16 mouse cellular contexts compared by ENCODE assay signal in the genomic region with DNA sequence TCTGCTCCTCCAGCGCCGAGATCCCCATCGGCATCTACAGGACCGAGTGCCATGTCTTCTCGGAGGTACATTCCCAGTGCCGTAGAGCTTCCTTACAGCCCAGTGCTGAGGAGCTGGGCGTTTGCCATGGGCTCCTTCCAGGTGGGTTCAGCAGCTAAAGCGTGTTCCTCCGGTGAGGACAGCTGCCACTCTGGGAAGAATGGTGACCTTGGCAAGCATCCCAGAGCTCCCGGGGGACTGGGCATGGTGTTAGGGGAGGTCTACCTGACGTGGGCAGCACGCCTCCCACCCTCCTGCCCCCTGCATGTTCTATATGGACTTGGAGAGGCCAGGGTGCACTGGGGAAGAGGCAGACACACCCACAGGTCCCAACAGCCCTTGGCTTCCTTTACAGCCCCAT. TPM values are rescaled to one million over a fixed set of nuclear protein-coding genes. Genes with fewer than 3 reads are reported as not detected.
"Had no signal": no experiment of that assay in that cellular context is flagged by ENCODE, and none has a peak within 500 bp of the region (broad histone marks: within the 10 kb centered on the region; RNA-seq: fewer than 3 reads in every experiment).

No protein-coding gene starts in this region.

- H3K27ac ChIP-seq: neural tube, embryonic 15.5 days; stomach, embryonic 15.5 days; stomach, postnatal 0 days had no signal

- H3K27me3 ChIP-seq: neural tube, embryonic 15.5 days; stomach, embryonic 15.5 days had no signal

- DNase-seq: retina, postnatal 1 day; right cerebral cortex, adult 18-20 months; right cerebral cortex, postnatal 14 days; right cerebral cortex, postnatal 25 days; right cerebral cortex, postnatal 4 days; spleen, adult 18-20 months; thymus, adult 18-20 months; thymus, adult 2 months; thymus, postnatal 14 days; thymus, postnatal 25 days; thymus, postnatal 36 days; thymus, postnatal 4 days had no signal

- H3K9me3 ChIP-seq: neural tube, embryonic 15.5 days; stomach, embryonic 15.5 days had no signal

- H3K4me1 ChIP-seq: neural tube, embryonic 15.5 days; stomach, embryonic 15.5 days had no signal

- H3K4me3 ChIP-seq: neural tube, embryonic 15.5 days; stomach, embryonic 15.5 days had no signal

- H3K4me2 ChIP-seq: neural tube, embryonic 15.5 days; stomach, embryonic 15.5 days had no signal

- H3K9ac ChIP-seq: neural tube, embryonic 15.5 days; stomach, embryonic 15.5 days had no signal

- H3K36me3 ChIP-seq: stomach, embryonic 15.5 days had no signal

RNA-seq across cellular contexts. Expression of a gene that starts 46.3 kb away (rescaled TPM):
- total RNA-seq: neutrophil, adult 5-6 weeks had no signal
